Mouse (Mus musculus) C2C12 (cell line): ENCODE results near the gene 1700012P22Rik. TPM values are rescaled to one million over a fixed set of nuclear protein-coding genes. Genes with fewer than 3 reads are reported as not detected.

Experiments used
- H3K27me3 ChIP-seq: one replicate; pipeline ENCODE4 v1.6.1; 2011; ENCODE audit not compliant: control insufficient read depth, insufficient read depth, insufficient read length
- H3K36me3 ChIP-seq: one replicate; pipeline ENCODE4 v1.6.1; 2011; ENCODE audit not compliant: control insufficient read depth, insufficient read depth
- H3K4me3 ChIP-seq: one replicate; pipeline ENCODE4 v1.5.1; 2011; ENCODE audit warnings: mild to moderate bottlenecking, control low read depth; ENCODE audit not compliant: poor library complexity, insufficient read depth, severe bottlenecking
- H3K79me2 ChIP-seq: one replicate; pipeline ENCODE4 v1.6.1; 2011; ENCODE audit not compliant: control insufficient read depth, insufficient read depth
- H3K79me3 ChIP-seq: one replicate; pipeline ENCODE4 v1.6.1; 2011; ENCODE audit warnings: low read depth, control low read depth
- H3ac ChIP-seq: one replicate; pipeline ENCODE3; 2011; ENCODE audit warnings: low read depth; ENCODE audit not compliant: control insufficient read depth, insufficient read length
- CEBPB ChIP-seq: IDR thresholded peaks from one replicate; pipeline ENCODE4 v1.6.1; 2011; ENCODE audit warnings: low read depth, mild to moderate bottlenecking, control low read depth, moderate library complexity
- CTCF ChIP-seq: IDR thresholded peaks from one replicate; pipeline ENCODE4 v1.5.1; 2011; ENCODE audit not compliant: control insufficient read depth, insufficient read depth, insufficient read length
- FOSL1 ChIP-seq: IDR thresholded peaks from one replicate; pipeline ENCODE4 v1.8.0; 2011; ENCODE audit warnings: mild to moderate bottlenecking, low read length; ENCODE audit not compliant: poor library complexity, insufficient read depth, severe bottlenecking
- MAX ChIP-seq: IDR thresholded peaks from one replicate; pipeline ENCODE4 v1.6.1; 2011; ENCODE audit warnings: mild to moderate bottlenecking, control low read depth
- MYOD1 ChIP-seq: IDR thresholded peaks from one replicate; pipeline ENCODE4 v1.6.1; 2011; ENCODE audit warnings: low read depth; ENCODE audit not compliant: control insufficient read depth, insufficient read length
- MYOG ChIP-seq: IDR thresholded peaks from one replicate; pipeline ENCODE4 v1.6.1; 2011; ENCODE audit not compliant: control insufficient read depth, insufficient read length; ENCODE audit errors: extremely low read depth
- USF1 ChIP-seq: IDR thresholded peaks from one replicate; pipeline ENCODE4 v1.6.1; 2011; ENCODE audit warnings: low read depth, mild to moderate bottlenecking, control low read depth, moderate library complexity
- long read RNA-seq, 2 experiments: library from polyadenylated mRNA; unstranded; transcript quantifications; one replicate each; pipeline ENCODE4 v2.0.0; 2019 to 2020
- polyA plus RNA-seq: library from polyadenylated mRNA; unstranded; fragments of >200 nt; fragmentation: generic; extraction: Trizol; gene quantifications from one replicate; pipeline ENCODE4 v1.2.1, GENCODE M21; 2012; ENCODE audit warnings: missing spikeins

The 1700012P22Rik gene
- polyA plus RNA-seq = not detected
- long read RNA-seq, experiment 1 = 0 reads
- long read RNA-seq, experiment 2 = 0 reads

GRCm38 (mm10) chr4:144438672-144439071 lies at the start of gene 1700012P22Rik:
Gene 1700012P22Rik, minus strand, starts transcription at chr4:144438772.
- Histone ChIP-seq H3K36me3 (no peaks in the 10 kb centered on the region), H3K79me2 (no peaks in the 10 kb centered on the region), H3K4me3 (no peak within 1 kb of the TSS), H3ac (no peak within 1 kb of the TSS), H3K27me3 (no peaks in the 10 kb centered on the region), H3K79me3 (no peaks in the 10 kb centered on the region)
- no peak for TF ChIP-seq MAX
- no peak for TF ChIP-seq FOSL1
- TF ChIP-seq USF1 = no peak
- no peak for TF ChIP-seq CEBPB
- no peak for TF ChIP-seq MYOD1
- no peak for TF ChIP-seq MYOG
- TF ChIP-seq CTCF = no peak

GRCm38 (mm10) chr4:144468091-144468490 lies 29.5 kb upstream of the 1700012P22Rik start:
- no peaks in the 10 kb centered on the region for H3K79me2 ChIP-seq
- H3K27me3 ChIP-seq = no peaks in the 10 kb centered on the region
- H3ac ChIP-seq = no peak overlapping the region
- H3K4me3 ChIP-seq = no peak overlapping the region
- TF ChIP-seq MYOG (no peak), MAX (no peak), MYOD1 (no peak), FOSL1 (no peak), CTCF (no peak), USF1 (no peak), CEBPB (no peak)
- no peaks in the 10 kb centered on the region for H3K79me3 ChIP-seq
- H3K36me3 ChIP-seq = no peaks in the 10 kb centered on the region

GRCm38 (mm10) chr4:144465206-144465605 lies 26.6 kb upstream of the 1700012P22Rik start:
- Histone ChIP-seq H3K79me2 (no peaks in the 10 kb centered on the region), H3K27me3 (no peaks in the 10 kb centered on the region), H3ac (no peak overlapping the region), H3K79me3 (no peaks in the 10 kb centered on the region), H3K4me3 (no peak overlapping the region), H3K36me3 (no peaks in the 10 kb centered on the region)
- TF ChIP-seq MYOD1 (no peak), USF1 (no peak), CEBPB (no peak), CTCF (no peak), MYOG (no peak), FOSL1 (no peak), MAX (no peak)

- Histone ChIP-seq H3K4me3 (no peak within 1 kb of the TSS), H3ac (no peak within 1 kb of the TSS), H3K27me3 (no peaks in the 10 kb centered on the region), H3K79me2 (no peaks in the 10 kb centered on the region), H3K79me3 (no peaks in the 10 kb centered on the region), H3K36me3 (no peaks in the 10 kb centered on the region)
- TF ChIP-seq MAX (no peak), MYOD1 (no peak), FOSL1 (no peak), CEBPB (no peak), USF1 (no peak), CTCF (no peak), MYOG (no peak)
Measured at GRCm38 (mm10) chr4:144463656-144464055, 25.1 kb upstream of the 1700012P22Rik start, which contains the start of gene Aadacl3. Gene Aadacl3, minus strand, starts transcription at chr4:144463756.

- no peak within 1 kb of the TSS for H3ac ChIP-seq
- no peaks in the 10 kb centered on the region for H3K79me3 ChIP-seq
- H3K27me3 ChIP-seq = no peaks in the 10 kb centered on the region
- TF ChIP-seq FOSL1 (no peak), MAX (no peak), CTCF (no peak), MYOD1 (no peak), CEBPB (no peak), MYOG (no peak), USF1 (no peak)
- no peaks in the 10 kb centered on the region for H3K79me2 ChIP-seq
- no peaks in the 10 kb centered on the region for H3K36me3 ChIP-seq
- H3K4me3 ChIP-seq = no peak within 1 kb of the TSS
Measured at GRCm38 (mm10) chr4:144453217-144453616, 14.6 kb upstream of the 1700012P22Rik start, which contains the start of gene Gm9944. Gene Gm9944, minus strand, starts transcription at chr4:144453317.

- Histone ChIP-seq H3K27me3 (no peaks in the 10 kb centered on the region), H3K79me2 (no peaks in the 10 kb centered on the region), H3K79me3 (no peaks in the 10 kb centered on the region), H3K36me3 (no peaks in the 10 kb centered on the region), H3ac (no peak overlapping the region), H3K4me3 (no peak overlapping the region)
- TF ChIP-seq USF1 = no peak
- no peak for TF ChIP-seq CEBPB
- no peak for TF ChIP-seq MAX
- no peak for TF ChIP-seq MYOD1
- TF ChIP-seq MYOG = no peak
Measured at GRCm38 (mm10) chr4:144448546-144448945, 10.0 kb upstream of the 1700012P22Rik start.
